Mouse (Mus musculus) bone marrow macrophage, adult 2 months (primary cell): ENCODE results near the gene 6330409D20Rik.

Experiments used
- CTCF ChIP-seq: IDR thresholded peaks from 2 replicates; pipeline ENCODE4 v1.5.1; 2012; ENCODE audit warnings: low read depth, mild to moderate bottlenecking, low read length, moderate library complexity
- POLR2A ChIP-seq: IDR thresholded peaks from 2 replicates; pipeline ENCODE4 v1.6.1; 2012; ENCODE audit warnings: mild to moderate bottlenecking, low read depth, low read length, borderline replicate concordance

- TF ChIP-seq CTCF: no peak
- no peak for TF ChIP-seq POLR2A
Observed at GRCm38 (mm10) chr2:32709521-32710137, 31.2 kb downstream of the 6330409D20Rik start.
